Mouse (Mus musculus): Measurements from ENCODE around the gene Stx18. TPM values are rescaled to one million over a fixed set of nuclear protein-coding genes. Genes with fewer than 3 reads are reported as not detected.

Gene Stx18
- total RNA-seq, 2 experiments from 2014 or later, result 46.0 to 48.2 TPM

GRCm38 (mm10) chr5:38078575-38078974 lies 40.0 kb downstream of the Stx18 start:
- DNase-seq, result no peak

DNA sequence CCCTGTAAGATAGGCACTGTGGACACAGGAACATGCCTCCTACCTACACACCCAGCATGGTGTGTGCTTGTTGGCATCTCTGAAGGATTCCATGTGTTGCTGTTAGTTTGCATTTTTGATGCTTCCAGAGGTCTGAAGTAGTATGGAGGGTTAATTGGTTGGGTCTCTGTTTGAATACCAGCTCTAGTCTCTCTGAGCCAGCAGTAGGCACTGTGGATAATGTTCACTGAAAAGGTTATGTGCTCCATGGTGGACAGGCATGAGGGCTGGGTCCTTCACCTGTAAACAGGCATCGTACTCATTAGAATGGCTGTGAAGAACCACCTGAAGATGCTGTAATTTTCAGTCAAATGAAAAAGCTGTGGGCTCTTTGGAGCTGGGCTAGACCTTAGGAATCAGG lies 41.9 kb downstream of the Stx18 start:
- no peak for DNase-seq

DNA sequence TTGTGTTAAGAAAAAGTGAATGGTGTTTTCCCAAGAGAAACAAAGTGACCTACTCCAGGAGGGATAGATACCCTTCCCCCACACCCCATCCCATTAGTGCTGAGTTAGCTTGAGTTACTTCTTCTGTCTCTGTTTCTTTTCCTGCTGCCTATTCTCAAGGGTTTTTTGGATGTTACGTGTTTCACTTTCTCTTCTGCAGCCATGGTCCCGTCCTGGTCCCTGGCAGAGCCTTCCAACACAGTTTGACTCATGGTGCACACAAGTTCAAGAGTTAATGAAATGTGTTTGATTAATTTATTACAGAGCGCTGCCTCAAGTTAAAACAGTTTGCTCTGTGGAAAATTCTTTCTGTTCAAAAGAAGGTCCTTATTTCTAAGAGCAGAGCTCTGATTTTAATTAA lies 44.0 kb downstream of the Stx18 start:
- no peak for DNase-seq

DNA sequence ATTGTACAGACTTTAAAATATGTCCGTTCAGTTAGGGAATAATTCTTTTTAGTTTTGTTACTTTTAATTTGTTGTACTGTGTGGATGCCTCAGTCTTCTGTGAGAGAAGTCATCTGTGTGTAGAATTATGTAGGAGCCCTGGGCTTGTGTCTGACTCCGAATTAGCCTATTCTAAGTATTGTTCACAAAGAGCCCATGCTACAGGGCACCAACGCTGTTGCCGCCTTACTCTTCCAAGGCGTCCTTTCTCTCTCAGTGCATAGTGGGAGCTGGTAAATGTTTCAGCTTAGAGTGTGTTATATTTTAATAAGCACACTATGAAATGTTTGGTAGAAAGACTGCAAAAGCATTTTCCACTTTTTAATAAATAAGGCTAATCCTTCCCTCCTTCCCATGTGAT lies 44.8 kb downstream of the Stx18 start:
- DNase-seq, result no peak

DNA sequence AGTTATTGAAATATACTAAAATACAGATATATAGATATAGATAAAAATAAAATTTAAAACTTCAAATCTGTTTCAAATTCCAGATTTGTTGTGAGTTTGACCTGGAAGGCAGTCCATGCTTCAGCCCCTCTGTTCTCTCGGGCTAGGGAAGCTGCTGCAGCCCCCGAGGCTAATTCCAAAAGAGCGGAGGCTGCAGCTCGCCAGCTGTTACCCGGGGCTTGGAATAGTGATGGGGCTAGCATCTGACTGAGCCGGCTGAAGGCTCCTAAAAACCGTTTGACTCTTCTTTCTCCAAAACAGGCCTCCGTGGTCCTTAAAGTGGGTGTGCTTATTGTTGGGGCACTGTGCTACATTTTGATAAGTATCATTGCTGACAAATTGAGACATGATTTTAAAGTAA lies 46.1 kb downstream of the Stx18 start:
- no peak for DNase-seq

- peak; percentile 58 for DNase-seq
Observed at GRCm38 (mm10) chr5:38085561-38086392, 47.2 kb downstream of the Stx18 start.

DNA sequence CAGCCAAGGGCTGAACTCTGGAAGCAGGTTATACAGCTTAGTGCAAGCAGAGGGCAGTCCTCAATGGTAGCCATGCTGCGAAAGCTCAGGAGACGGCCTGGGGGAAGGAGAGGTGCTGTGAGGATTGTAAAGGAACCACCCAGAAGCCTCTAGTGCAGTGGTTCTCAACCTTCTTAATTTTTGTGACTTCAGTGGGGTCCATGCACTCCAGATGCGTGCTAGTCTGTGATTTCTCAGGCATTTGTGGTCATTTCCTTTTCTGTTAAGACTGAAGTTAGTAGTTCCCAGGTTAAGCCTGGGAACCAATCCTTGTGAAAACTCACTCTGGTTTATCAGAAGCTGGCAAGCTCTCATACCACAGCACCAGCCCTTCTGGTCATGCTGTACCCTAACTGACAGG lies 51.6 kb downstream of the Stx18 start:
- DNase-seq, result no peak

GRCm38 (mm10) chr5:38090581-38090980 lies 52.0 kb downstream of the Stx18 start:
- DNase-seq, result no peak

GRCm38 (mm10) chr5:38091046-38091965 lies 52.8 kb downstream of the Stx18 start:
- DNase-seq, result peak; percentile 42

DNA sequence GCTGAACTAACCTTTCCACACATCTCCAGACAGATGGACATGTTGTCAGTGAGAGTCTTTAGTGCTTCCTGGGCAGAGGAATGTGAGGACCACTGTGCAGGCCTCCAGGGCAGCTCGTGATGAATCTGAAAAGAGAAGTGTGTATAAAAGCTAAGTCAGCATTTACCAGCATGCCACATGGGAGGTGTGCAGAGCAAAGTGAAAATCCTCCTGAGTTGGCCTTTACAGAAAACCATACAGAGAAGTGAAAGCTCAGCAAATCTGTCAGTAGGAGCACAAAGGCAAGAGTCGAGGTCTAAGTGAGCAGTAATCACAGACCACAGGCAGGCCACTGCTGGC lies 53.4 kb downstream of the Stx18 start:
- no peak for DNase-seq

- no peak for DNase-seq
Observed at GRCm38 (mm10) chr5:38094331-38094730, 55.8 kb downstream of the Stx18 start.

- DNase-seq, result no peak
Observed at GRCm38 (mm10) chr5:38097501-38098093, 59.1 kb downstream of the Stx18 start.

- DNase-seq, result no peak
Observed at GRCm38 (mm10) chr5:38099139-38099676, 60.7 kb downstream of the Stx18 start.

GRCm38 (mm10) chr5:38102945-38103344 lies 64.4 kb downstream of the Stx18 start:
- no peak for DNase-seq

- DNase-seq, result no peak
Observed at GRCm38 (mm10) chr5:38106080-38106697, 67.6 kb downstream of the Stx18 start.

DNA sequence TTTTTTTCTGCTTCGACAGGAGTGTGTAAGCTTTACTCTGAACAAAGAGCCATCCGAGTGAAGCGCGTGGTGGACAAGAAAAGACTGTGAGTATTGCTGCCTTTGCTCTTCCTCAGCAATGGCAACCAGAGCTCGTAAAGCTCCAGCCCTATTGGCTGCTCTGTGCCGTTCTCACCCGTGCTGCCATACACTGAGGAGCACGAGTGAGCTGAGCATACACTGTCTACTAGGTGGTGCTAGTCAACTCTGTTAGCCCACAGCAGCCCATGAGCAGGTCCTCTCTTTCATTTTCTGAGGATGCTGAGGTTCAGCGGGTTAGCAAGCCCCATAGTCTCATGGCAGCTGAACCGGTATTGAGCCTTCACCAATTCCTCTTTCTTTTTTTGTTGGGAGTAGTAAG lies 68.3 kb downstream of the Stx18 start:
- DNase-seq, result no peak

DNA sequence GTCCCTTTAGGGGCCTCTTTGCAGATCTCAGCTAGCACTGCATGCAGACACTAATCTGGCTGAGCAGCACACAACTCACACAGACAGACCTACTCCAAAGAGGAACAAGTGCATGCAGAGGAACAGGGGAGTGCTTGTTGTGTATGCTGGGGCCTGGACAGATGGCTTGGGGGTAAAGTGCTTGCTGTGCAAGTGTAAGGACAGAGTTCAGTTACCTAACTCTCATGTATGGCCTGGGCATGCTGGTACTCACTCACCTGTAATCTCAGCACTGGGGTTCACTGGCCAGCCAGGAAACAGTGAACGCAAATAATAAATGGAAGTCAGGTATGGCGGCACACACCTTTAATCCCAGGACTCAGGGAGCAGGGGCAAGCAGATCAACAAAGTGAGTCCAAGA lies 76.0 kb downstream of the Stx18 start:
- no peak for DNase-seq

GRCm38 (mm10) chr5:38117056-38117455 lies 78.5 kb downstream of the Stx18 start:
- DNase-seq, result no peak

- DNase-seq, result no peak
Observed at GRCm38 (mm10) chr5:38119268-38119667, 80.7 kb downstream of the Stx18 start.

DNA sequence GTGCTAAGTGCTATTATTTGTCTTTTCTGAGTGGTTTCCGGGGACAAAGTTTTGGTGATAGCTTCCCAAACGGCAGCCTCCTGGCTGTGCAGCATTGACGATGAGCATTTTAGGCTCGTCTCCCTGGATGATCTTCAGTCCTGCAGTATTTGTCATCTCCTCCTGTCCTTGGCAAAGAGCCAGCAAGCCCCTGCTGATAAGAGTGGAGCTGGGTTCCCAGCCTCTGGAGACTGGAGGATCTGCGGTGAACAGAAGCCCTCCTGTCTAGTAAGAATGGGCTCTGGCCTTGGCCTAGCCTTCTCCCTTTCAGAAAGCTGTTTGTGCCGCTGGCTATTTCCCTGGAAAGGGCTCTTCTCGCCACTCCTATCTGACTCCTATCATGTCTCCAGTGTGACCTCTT lies 83.2 kb downstream of the Stx18 start:
- DNase-seq, result peak; percentile 59

- DNase-seq, result no peak
Observed at GRCm38 (mm10) chr5:38126519-38127306, 88.2 kb downstream of the Stx18 start.

Measured in adrenal gland, postnatal 10 days (tissue).